Mouse (Mus musculus): Measurements from ENCODE around the gene Igsf11.
A peak's percentile ranks its signal among the peaks of the same experiment; 100 is the strongest.

Gene Igsf11

GRCm38 (mm10) chr16:38892371-38892770 is at the start of gene Igsf11:
Gene Igsf11 (plus strand): TSS chr16:38892671.
- no peak for DNase-seq (ENCODE audit: low read depth, low spot score)

- DNase-seq (ENCODE audit: low read depth, low spot score), result peak; percentile 44
These were observed 34.2 kb upstream of the Igsf11 start for GRCm38 (mm10) chr16:38858120-38858749.

- DNase-seq (ENCODE audit: low read depth, low spot score), result no peak
These were observed 31.9 kb upstream of the Igsf11 start for GRCm38 (mm10) chr16:38860548-38860947.

- DNase-seq (ENCODE audit: low read depth, low spot score), result no peak
These were observed 28.1 kb upstream of the Igsf11 start for GRCm38 (mm10) chr16:38864358-38864757.

- DNase-seq (ENCODE audit: low read depth, low spot score), result no peak
These were observed 19.2 kb upstream of the Igsf11 start for GRCm38 (mm10) chr16:38873231-38873630.

GRCm38 (mm10) chr16:38874481-38874880 is 18.0 kb upstream of the Igsf11 start:
- DNase-seq (ENCODE audit: low read depth, low spot score), result no peak

GRCm38 (mm10) chr16:38898816-38899425 is 6.5 kb downstream of the Igsf11 start:
- DNase-seq (ENCODE audit: low read depth, low spot score), result no peak

GRCm38 (mm10) chr16:38900024-38900423 is 7.6 kb downstream of the Igsf11 start:
- DNase-seq (ENCODE audit: low read depth, low spot score), result no peak

- peak; percentile 82 for DNase-seq (ENCODE audit: low read depth, low spot score)
These were observed 9.8 kb downstream of the Igsf11 start for GRCm38 (mm10) chr16:38902111-38902778.

GRCm38 (mm10) chr16:38903020-38903419 is 10.5 kb downstream of the Igsf11 start:
- no peak for DNase-seq (ENCODE audit: low read depth, low spot score)

GRCm38 (mm10) chr16:38904202-38904601 is 11.7 kb downstream of the Igsf11 start:
- no peak for DNase-seq (ENCODE audit: low read depth, low spot score)

GRCm38 (mm10) chr16:38905911-38906310 is 13.4 kb downstream of the Igsf11 start:
- no peak for DNase-seq (ENCODE audit: low read depth, low spot score)

- no peak for DNase-seq (ENCODE audit: low read depth, low spot score)
These were observed 15.8 kb downstream of the Igsf11 start for GRCm38 (mm10) chr16:38908304-38908703.

GRCm38 (mm10) chr16:38909506-38909905 is 17.0 kb downstream of the Igsf11 start:
- no peak for DNase-seq (ENCODE audit: low read depth, low spot score)

- no peak for DNase-seq (ENCODE audit: low read depth, low spot score)
These were observed 17.6 kb downstream of the Igsf11 start for GRCm38 (mm10) chr16:38910088-38910487.

- no peak for DNase-seq (ENCODE audit: low read depth, low spot score)
These were observed 23.0 kb downstream of the Igsf11 start for GRCm38 (mm10) chr16:38915451-38915850.

- DNase-seq (ENCODE audit: low read depth, low spot score), result no peak
These were observed 23.7 kb downstream of the Igsf11 start for GRCm38 (mm10) chr16:38916053-38916786.

GRCm38 (mm10) chr16:38916885-38917284 is 24.4 kb downstream of the Igsf11 start:
- DNase-seq (ENCODE audit: low read depth, low spot score), result no peak

- DNase-seq (ENCODE audit: low read depth, low spot score), result no peak
These were observed 25.6 kb downstream of the Igsf11 start for GRCm38 (mm10) chr16:38918121-38918520.

GRCm38 (mm10) chr16:38920488-38920887 is 28.0 kb downstream of the Igsf11 start:
- no peak for DNase-seq (ENCODE audit: low read depth, low spot score)

GRCm38 (mm10) chr16:38924940-38925339 is 32.5 kb downstream of the Igsf11 start:
- no peak for DNase-seq (ENCODE audit: low read depth, low spot score)

GRCm38 (mm10) chr16:38928760-38929159 is 36.3 kb downstream of the Igsf11 start:
- DNase-seq (ENCODE audit: low read depth, low spot score), result no peak
